ENCODE assay signal across 28 mouse cellular contexts in the genomic region with DNA sequence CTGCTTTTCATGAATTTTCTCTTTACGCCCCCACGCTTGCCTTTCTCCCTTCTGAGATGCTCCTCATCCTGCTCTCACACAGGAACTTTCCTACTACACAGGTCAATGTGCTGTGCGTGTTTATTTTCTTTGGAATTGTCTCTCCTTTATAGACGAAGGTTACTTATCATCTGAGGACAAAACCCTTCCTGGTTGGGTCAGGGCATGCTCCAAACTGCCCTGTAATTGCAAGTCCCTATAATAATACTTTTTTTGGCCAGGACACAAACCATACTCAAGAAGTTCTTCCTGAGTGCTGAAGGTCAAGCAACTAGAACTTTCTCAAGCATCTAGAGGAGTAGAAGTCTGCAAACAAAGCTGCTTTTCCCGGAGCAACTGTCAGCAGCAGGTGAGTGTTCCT.
"Had no signal": no experiment of that assay in that cellular context is flagged by ENCODE, and none has a peak within 500 bp of the region (broad histone marks: within the 10 kb centered on the region; RNA-seq: fewer than 3 reads in every experiment).

No protein-coding gene starts in this region.

- H3K9me3 ChIP-seq: embryonic facial prominence, embryonic 10.5 days; embryonic facial prominence, embryonic 12.5 days; embryonic facial prominence, embryonic 13.5 days; embryonic facial prominence, embryonic 15.5 days; forebrain, embryonic 10.5 days; forebrain, embryonic 12.5 days; forebrain, embryonic 13.5 days; forebrain, embryonic 15.5 days had no signal

- H3K4me3 ChIP-seq: embryonic facial prominence, embryonic 10.5 days; embryonic facial prominence, embryonic 12.5 days; embryonic facial prominence, embryonic 13.5 days; embryonic facial prominence, embryonic 15.5 days; erythroblast, embryonic 14.5 days; forebrain, embryonic 10.5 days; forebrain, embryonic 12.5 days; forebrain, embryonic 13.5 days; forebrain, embryonic 15.5 days; gastrocnemius, adult 2 months; heart, adult 2 months had no signal

- ATAC-seq: forebrain, embryonic 13.5 days; forebrain, embryonic 14.5 days; forebrain, embryonic 15.5 days; forebrain, embryonic 16.5 days; forebrain, postnatal 0 days had no signal

- H3K4me1 ChIP-seq: embryonic facial prominence, embryonic 12.5 days; embryonic facial prominence, embryonic 13.5 days; embryonic facial prominence, embryonic 15.5 days had no signal

- H3K9ac ChIP-seq: embryonic facial prominence, embryonic 12.5 days; embryonic facial prominence, embryonic 13.5 days; embryonic facial prominence, embryonic 15.5 days; forebrain, embryonic 12.5 days; forebrain, embryonic 13.5 days; forebrain, embryonic 15.5 days; forebrain, postnatal 0 days had no signal

- H3K4me2 ChIP-seq: embryonic facial prominence, embryonic 12.5 days; embryonic facial prominence, embryonic 13.5 days; embryonic facial prominence, embryonic 15.5 days; forebrain, embryonic 12.5 days; forebrain, embryonic 13.5 days; forebrain, embryonic 15.5 days had no signal

- DNase-seq: cerebellum, adult 2 months; cerebellum, adult 8-10 months; cerebellum, adult 9-10 months; cerebellum, adult 9-11 months; cerebellum, postnatal 10 days; cerebellum, postnatal 14 days; cerebellum, postnatal 25 days; cerebellum, postnatal 36 days; embryo, embryonic 11 days; forebrain, postnatal 0 days; gastrocnemius, adult 2 months; gastrocnemius, postnatal 10 days; gastrocnemius, postnatal 14 days; gastrocnemius, postnatal 25 days; gastrocnemius, postnatal 36 days; heart, adult 18-20 months; heart, adult 2 months had no signal

- H3K27me3 ChIP-seq: embryonic facial prominence, embryonic 12.5 days; embryonic facial prominence, embryonic 13.5 days; embryonic facial prominence, embryonic 15.5 days; forebrain, embryonic 12.5 days; forebrain, embryonic 13.5 days; forebrain, embryonic 15.5 days had no signal

- H3K36me3 ChIP-seq: embryonic facial prominence, embryonic 10.5 days; embryonic facial prominence, embryonic 12.5 days; embryonic facial prominence, embryonic 13.5 days; embryonic facial prominence, embryonic 15.5 days; forebrain, embryonic 10.5 days; forebrain, embryonic 12.5 days; forebrain, embryonic 15.5 days had no signal

- H3K27ac ChIP-seq: embryonic facial prominence, embryonic 10.5 days; embryonic facial prominence, embryonic 12.5 days; embryonic facial prominence, embryonic 13.5 days; embryonic facial prominence, embryonic 15.5 days; forebrain, embryonic 10.5 days; forebrain, embryonic 12.5 days; forebrain, embryonic 13.5 days; forebrain, embryonic 15.5 days; gastrocnemius, adult 2 months; heart, adult 2 months had no signal
